Mouse (Mus musculus) heart, postnatal 0 days (tissue): ENCODE measurements around the gene Ttc17. TPM values are rescaled to one million over a fixed set of nuclear protein-coding genes. Genes with fewer than 3 reads are reported as not detected.

Source experiments
- ATAC-seq: fragments of 200-750 bp; cut with Nextera tagmentation; 2 replicates; pipeline ENCODE4 v1.8.0; 2017; ENCODE audit warnings: low read depth, moderate number of reproducible peaks, moderate library complexity; ENCODE audit not compliant: insufficient read depth
- DNase-seq: peaks from one replicate; pipeline ENCODE4 v3.0.0-alpha.2; 2016; ENCODE audit warnings: low spot score
- H3K27ac ChIP-seq: fragments of 300-500 bp; sonication (generic); 2 replicates; pipeline ENCODE4 v1.5.1; 2014; ENCODE audit warnings: low read depth, mild to moderate bottlenecking
- H3K27me3 ChIP-seq: fragments of 300-500 bp; sonication (generic); 2 replicates; pipeline ENCODE4 v1.6.1; 2014; ENCODE audit warnings: low read length, mixed read lengths; ENCODE audit not compliant: control insufficient read depth, insufficient read depth
- H3K36me3 ChIP-seq: fragments of 300-500 bp; sonication (generic); replicated peaks from 2 replicates; pipeline ENCODE4 v1.6.1; 2014; ENCODE audit warnings: low read length, mixed read lengths; ENCODE audit not compliant: control insufficient read depth, insufficient read depth
- H3K4me1 ChIP-seq: fragments of 300-500 bp; sonication (generic); 2 replicates; pipeline ENCODE4 v1.6.1; 2014; ENCODE audit warnings: antibody characterized with exemption; ENCODE audit not compliant: control insufficient read depth, insufficient read depth
- H3K4me2 ChIP-seq: fragments of 300-500 bp; sonication (generic); 2 replicates; pipeline ENCODE4 v1.6.1; 2014; ENCODE audit warnings: low read depth, mild to moderate bottlenecking, low read length, moderate library complexity
- H3K4me3 ChIP-seq: fragments of 300-500 bp; sonication (generic); 2 replicates; pipeline ENCODE4 v1.5.1; 2014; ENCODE audit warnings: low read depth, low read length
- H3K9ac ChIP-seq: fragments of 300-500 bp; sonication (generic); replicated peaks from 2 replicates; pipeline ENCODE4 v1.6.1; 2014; ENCODE audit warnings: low read depth, low read length, mixed read lengths
- H3K9me3 ChIP-seq: fragments of 300-500 bp; sonication (generic); replicated peaks from 2 replicates; pipeline ENCODE4 v1.6.1; 2016; ENCODE audit warnings: low read length; ENCODE audit not compliant: control insufficient read depth
- CTCF ChIP-seq: IDR thresholded peaks from 2 replicates; pipeline ENCODE4 v1.5.1; 2016; ENCODE audit warnings: antibody characterized with exemption, control low read depth, low read depth
- EP300 ChIP-seq: IDR thresholded peaks from 2 replicates; pipeline ENCODE4 v1.6.1; 2016; ENCODE audit warnings: antibody characterized with exemption, low read depth
- WGBS: fragments of 180-500 bp; shearing (Covaris S2); extraction: QIAGEN DNeasy Blood & Tissue Kit; methylation state at CpG from one replicate; pipeline ENCODE4 v1.1.7; 2014; 5-methylcytosine and 5-hydroxymethylcytosine counted together
- polyA plus RNA-seq: library from polyadenylated mRNA; unstranded; fragments of >200 nt; fragmentation: Nextera tagmentation; extraction: Ambion mirVana; gene quantifications from 2 replicates; pipeline ENCODE4 v1.2.1, GENCODE M21; 2015
- total RNA-seq: library from RNA; depleted of rRNA; stranded (reverse); fragments of >200 nt; gene quantifications from 2 replicates; pipeline ENCODE4 v1.2.3, GENCODE M21; 2014; ENCODE audit warnings: low replicate concordance

The Ttc17 gene
- total and polyA plus RNA-seq, 2 experiments from 2014 or later: 12.3 to 13.7 TPM

GRCm38 (mm10) chr2:94329336-94329735, 77.2 kb downstream of the Ttc17 start:
- no peak overlapping the region for H3K27ac ChIP-seq
- H3K4me3 ChIP-seq: no peak overlapping the region
- H3K9me3 ChIP-seq: no peaks in the 10 kb centered on the region
- H3K4me2 ChIP-seq: no peak overlapping the region
- H3K4me1 ChIP-seq: peaks cover 6% of the 10 kb centered on the region
- WGBS: 95% methylated on average over 13 of the region's 13 CpGs
- peaks cover 77% of the 10 kb centered on the region for H3K36me3 ChIP-seq
- DNase-seq (no peak), ATAC-seq (no peak)
- H3K27me3 ChIP-seq: no peaks in the 10 kb centered on the region
- no peak for TF ChIP-seq CTCF
- TF ChIP-seq EP300: no peak
- H3K9ac ChIP-seq: no peak overlapping the region

- Histone ChIP-seq H3K27me3 (no peaks in the 10 kb centered on the region), H3K36me3 (peaks cover 92% of the 10 kb centered on the region), H3K9me3 (no peaks in the 10 kb centered on the region), H3K9ac (no peak overlapping the region), H3K4me1 (no peaks in the 10 kb centered on the region), H3K27ac (no peak overlapping the region), H3K4me3 (no peak overlapping the region), H3K4me2 (no peak overlapping the region)
- TF ChIP-seq EP300 (no peak), CTCF (no peak)
- 97% methylated on average over 3 of the region's 3 CpGs for WGBS
- ATAC-seq (no peak), DNase-seq (no peak)
These were observed 78.7 kb downstream of the Ttc17 start for GRCm38 (mm10) chr2:94327836-94328235.

- no peak for TF ChIP-seq EP300
- no peak for TF ChIP-seq CTCF
- no peak overlapping the region for H3K4me3 ChIP-seq
- no peak for DNase-seq
- peaks cover 80% of the 10 kb centered on the region for H3K36me3 ChIP-seq
- H3K27ac ChIP-seq: no peak overlapping the region
- H3K4me1 ChIP-seq: no peaks in the 10 kb centered on the region
- WGBS: 66% methylated on average over 2 of the region's 2 CpGs
- no peak for ATAC-seq
- H3K27me3 ChIP-seq: no peaks in the 10 kb centered on the region
- no peaks in the 10 kb centered on the region for H3K9me3 ChIP-seq
- no peak overlapping the region for H3K4me2 ChIP-seq
- no peak overlapping the region for H3K9ac ChIP-seq
These were observed 86.7 kb downstream of the Ttc17 start for GRCm38 (mm10) chr2:94319780-94320179.

GRCm38 (mm10) chr2:94316526-94316925, 90.0 kb downstream of the Ttc17 start:
- no peak for DNase-seq
- H3K4me2 ChIP-seq: no peak overlapping the region
- WGBS: 72% methylated on average over 5 of the region's 5 CpGs

GRCm38 (mm10) chr2:94303984-94304383, 102.5 kb downstream of the Ttc17 start:
- DNase-seq (no peak), ATAC-seq (no peak)
- no peak overlapping the region for H3K4me2 ChIP-seq
- no peak overlapping the region for H3K4me3 ChIP-seq
- no peak overlapping the region for H3K9ac ChIP-seq
- H3K27me3 ChIP-seq: no peaks in the 10 kb centered on the region
- 92% methylated on average over 10 of the region's 10 CpGs for WGBS
- H3K9me3 ChIP-seq: peaks cover 9% of the 10 kb centered on the region
- peaks cover 63% of the 10 kb centered on the region for H3K36me3 ChIP-seq
- no peak overlapping the region for H3K27ac ChIP-seq
- H3K4me1 ChIP-seq: no peaks in the 10 kb centered on the region
- TF ChIP-seq EP300: no peak
- no peak for TF ChIP-seq CTCF

More at GRCm38 (mm10) chr2:94316526-94316925, 90.0 kb downstream of the Ttc17 start:
- Histone ChIP-seq H3K4me1 (no peaks in the 10 kb centered on the region), H3K4me3 (no peak overlapping the region), H3K9me3 (no peaks in the 10 kb centered on the region), H3K27ac (no peak overlapping the region), H3K9ac (no peak overlapping the region), H3K36me3 (peaks cover 71% of the 10 kb centered on the region), H3K27me3 (no peaks in the 10 kb centered on the region)
- ATAC-seq: no peak
- TF ChIP-seq CTCF: peak; percentile 42
- TF ChIP-seq EP300: no peak

GRCm38 (mm10) chr2:94302393-94302792, 104.1 kb downstream of the Ttc17 start:
- WGBS: 79% methylated on average over 5 of the region's 5 CpGs
- no peak for DNase-seq
- Histone ChIP-seq H3K9me3 (peaks cover 10% of the 10 kb centered on the region), H3K36me3 (peaks cover 63% of the 10 kb centered on the region), H3K4me2 (no peak overlapping the region), H3K27me3 (no peaks in the 10 kb centered on the region), H3K27ac (no peak overlapping the region), H3K4me3 (no peak overlapping the region), H3K4me1 (no peaks in the 10 kb centered on the region), H3K9ac (no peak overlapping the region)
- ATAC-seq: no peak
- TF ChIP-seq CTCF (no peak), EP300 (no peak)
